Mouse (Mus musculus): ENCODE results near the gene Prss57. TPM values are rescaled to one million over a fixed set of nuclear protein-coding genes. Genes with fewer than 3 reads are reported as not detected.

The Prss57 gene
- polyA plus RNA-seq, 1 experiment from 2014 or later, result not detected

DNA sequence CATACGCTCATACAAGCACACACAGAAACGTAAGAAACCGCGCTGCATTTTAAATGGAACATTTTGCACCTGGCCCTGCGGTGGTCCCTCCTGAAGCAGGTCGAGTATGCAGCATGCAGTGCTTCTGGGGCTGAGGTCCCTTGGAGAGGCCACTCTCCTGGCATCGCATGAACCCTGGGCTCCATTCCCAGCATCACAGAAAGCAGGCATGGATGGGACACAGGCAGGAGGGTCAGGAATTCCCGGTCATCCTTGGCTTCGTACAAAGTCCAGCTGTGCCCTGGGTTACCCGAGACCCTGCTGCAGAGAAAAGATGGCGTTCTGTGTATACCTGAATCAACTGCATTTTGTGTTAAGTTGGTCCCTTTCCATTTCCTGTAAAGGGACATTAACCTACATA is 9.7 kb upstream of the Prss57 start:
- no peak overlapping the region for H3K9ac ChIP-seq
- ATAC-seq (ENCODE audit: insufficient read depth) (no peak), DNase-seq (no peak)
- H3K36me3 ChIP-seq (ENCODE audit: insufficient read depth), result no peaks in the 10 kb centered on the region
- no peak overlapping the region for H3K27ac ChIP-seq (ENCODE audit: low read depth)
- WGBS, result 73% methylated on average over 11 of the region's 11 CpGs
- TF ChIP-seq CTCF (IDR thresholded peaks at IDR 0.05; ENCODE audit: low read depth), result no peak
- peaks cover 13% of the 10 kb centered on the region for H3K4me1 ChIP-seq (ENCODE audit: insufficient read depth)
- no peaks in the 10 kb centered on the region for H3K27me3 ChIP-seq (ENCODE audit: insufficient read depth, low read length)
- H3K4me3 ChIP-seq (ENCODE audit: low read depth, low read length), result no peak overlapping the region
- no peaks in the 10 kb centered on the region for H3K9me3 ChIP-seq (ENCODE audit: low read depth, low read length)
- no peak overlapping the region for H3K4me2 ChIP-seq

DNA sequence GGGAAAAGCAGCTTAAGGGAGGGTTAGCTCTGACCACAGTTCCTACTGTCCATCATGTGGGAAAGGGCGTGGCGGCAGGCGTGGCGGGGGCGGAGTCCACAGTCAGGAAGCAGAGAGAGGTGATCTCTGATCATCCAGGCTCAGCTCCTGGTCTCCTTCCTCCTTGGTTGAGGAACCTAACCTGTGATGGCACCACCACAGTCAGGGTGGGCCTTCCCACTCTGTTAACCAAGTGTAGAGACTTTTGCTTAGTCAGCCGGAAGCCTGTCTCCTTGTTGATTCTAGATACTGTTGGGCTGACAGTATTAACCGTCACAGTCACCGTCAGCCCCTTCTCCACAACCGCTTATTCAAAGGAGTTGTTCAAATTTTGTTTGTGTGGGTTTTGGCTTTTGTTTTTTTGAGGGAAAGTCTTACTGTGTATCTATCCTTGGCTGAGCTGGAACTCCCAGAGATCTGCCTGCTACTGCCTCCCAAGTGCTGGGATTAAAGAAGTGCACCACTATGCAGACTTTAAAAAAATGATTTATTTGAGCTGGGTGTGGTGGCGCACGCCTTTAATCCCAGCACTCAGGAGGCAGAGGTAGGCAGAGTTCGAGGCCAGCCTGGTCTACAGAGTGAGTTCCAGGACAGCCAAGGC is 7.6 kb upstream of the Prss57 start:
- Histone ChIP-seq H3K36me3 (ENCODE audit: insufficient read depth) (no peaks in the 10 kb centered on the region), H3K4me1 (ENCODE audit: insufficient read depth) (peaks cover 20% of the 10 kb centered on the region), H3K9ac (no peak overlapping the region), H3K4me2 (no peak overlapping the region), H3K4me3 (ENCODE audit: low read depth, low read length) (no peak overlapping the region), H3K27me3 (ENCODE audit: insufficient read depth, low read length) (no peaks in the 10 kb centered on the region), H3K9me3 (ENCODE audit: low read depth, low read length) (no peaks in the 10 kb centered on the region), H3K27ac (ENCODE audit: low read depth) (no peak overlapping the region)
- ATAC-seq (ENCODE audit: insufficient read depth) (no peak), DNase-seq (no peak)
- 85% methylated on average over 12 of the region's 12 CpGs for WGBS
- TF ChIP-seq CTCF (IDR thresholded peaks at IDR 0.05; ENCODE audit: low read depth), result no peak

DNA sequence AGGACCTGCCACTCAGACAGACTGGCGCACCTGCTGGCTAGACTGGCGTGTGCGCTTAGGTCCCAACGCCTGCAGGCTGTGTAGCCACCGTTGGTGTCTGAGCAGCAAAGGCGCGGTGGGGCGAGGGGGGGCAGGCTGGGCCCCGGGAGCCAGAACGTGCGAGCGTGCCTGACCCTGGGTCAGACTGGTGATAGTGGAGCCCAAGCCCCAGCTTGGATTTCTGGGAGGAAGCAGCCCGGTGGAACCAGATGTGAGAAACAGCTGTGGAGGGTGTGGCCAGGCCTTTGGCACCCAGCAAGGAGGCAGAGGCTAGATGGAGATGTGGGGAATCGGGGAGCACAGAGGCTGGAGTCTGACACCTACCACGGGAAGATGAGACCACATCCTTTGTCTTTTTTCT is 6.6 kb upstream of the Prss57 start:
- no peak overlapping the region for H3K4me2 ChIP-seq
- H3K4me1 ChIP-seq (ENCODE audit: insufficient read depth), result peaks cover 11% of the 10 kb centered on the region
- no peak overlapping the region for H3K27ac ChIP-seq (ENCODE audit: low read depth)
- no peak for DNase-seq
- 43% methylated on average over 15 of the region's 15 CpGs for WGBS
- no peak for TF ChIP-seq CTCF (IDR thresholded peaks at IDR 0.05; ENCODE audit: low read depth)
- no peaks in the 10 kb centered on the region for H3K9me3 ChIP-seq (ENCODE audit: low read depth, low read length)
- no peak for ATAC-seq (ENCODE audit: insufficient read depth)
- H3K27me3 ChIP-seq (ENCODE audit: insufficient read depth, low read length), result no peaks in the 10 kb centered on the region
- H3K36me3 ChIP-seq (ENCODE audit: insufficient read depth), result no peaks in the 10 kb centered on the region
- no peak overlapping the region for H3K9ac ChIP-seq
- no peak overlapping the region for H3K4me3 ChIP-seq (ENCODE audit: low read depth, low read length)

DNA sequence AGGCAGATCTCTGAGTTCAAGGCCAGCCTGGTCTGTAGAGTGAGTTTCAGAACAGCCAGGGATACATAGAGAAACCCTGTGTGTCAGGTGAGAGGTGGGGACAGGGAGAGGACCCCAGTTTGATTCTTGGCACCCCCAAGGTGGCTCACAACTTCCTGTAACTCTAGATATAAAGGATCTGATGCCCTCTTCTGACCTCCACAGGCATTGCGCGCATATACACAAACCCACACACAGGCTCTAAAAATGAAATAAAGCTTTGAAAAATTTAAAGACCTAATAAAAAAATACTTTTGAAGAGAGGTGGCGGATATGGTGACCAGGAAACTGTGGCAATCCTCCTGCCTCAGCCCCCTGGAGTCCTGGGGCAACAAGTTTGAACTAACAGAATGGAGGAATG is 5.1 kb upstream of the Prss57 start:
- TF ChIP-seq CTCF (IDR thresholded peaks at IDR 0.05; ENCODE audit: low read depth), result no peak
- Histone ChIP-seq H3K36me3 (ENCODE audit: insufficient read depth) (no peaks in the 10 kb centered on the region), H3K9me3 (ENCODE audit: low read depth, low read length) (no peaks in the 10 kb centered on the region), H3K4me1 (ENCODE audit: insufficient read depth) (peaks cover 7% of the 10 kb centered on the region), H3K27ac (ENCODE audit: low read depth) (no peak overlapping the region), H3K4me2 (no peak overlapping the region), H3K27me3 (ENCODE audit: insufficient read depth, low read length) (no peaks in the 10 kb centered on the region), H3K4me3 (ENCODE audit: low read depth, low read length) (no peak overlapping the region), H3K9ac (no peak overlapping the region)
- WGBS, result 97% methylated on average over 3 of the region's 3 CpGs
- ATAC-seq (ENCODE audit: insufficient read depth) (no peak), DNase-seq (no peak)

DNA sequence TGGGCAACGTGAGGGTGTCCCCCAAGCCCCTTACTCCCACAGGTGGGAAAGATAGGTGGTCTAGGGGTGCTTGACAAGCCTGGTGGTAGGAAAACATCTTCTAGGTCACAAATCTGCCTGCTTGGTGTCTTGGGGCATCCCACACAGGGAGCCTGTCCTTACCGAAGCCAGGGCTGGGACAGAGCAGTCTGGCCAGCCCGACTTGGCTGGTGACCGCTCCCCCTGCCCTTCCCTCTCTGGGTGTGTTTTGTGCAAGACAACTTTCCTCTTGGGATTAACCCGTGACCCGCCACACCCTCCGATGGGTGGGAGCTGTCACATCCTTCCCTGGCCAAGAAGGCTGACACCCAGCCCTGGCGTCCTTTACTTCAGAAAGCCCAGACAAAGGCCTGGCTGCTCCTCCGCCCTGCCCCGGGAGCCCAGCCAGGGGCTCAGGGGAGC is 3.8 kb upstream of the Prss57 start:
- WGBS, result 9% methylated on average over 10 of the region's 10 CpGs
- H3K9ac ChIP-seq, result peak overlapping the region; percentile 88
- no peaks in the 10 kb centered on the region for H3K36me3 ChIP-seq (ENCODE audit: insufficient read depth)
- peaks cover 7% of the 10 kb centered on the region for H3K4me1 ChIP-seq (ENCODE audit: insufficient read depth)
- TF ChIP-seq CTCF (IDR thresholded peaks at IDR 0.05; ENCODE audit: low read depth), result no peak
- no peaks in the 10 kb centered on the region for H3K27me3 ChIP-seq (ENCODE audit: insufficient read depth, low read length)
- H3K27ac ChIP-seq (ENCODE audit: low read depth), result peak overlapping the region; percentile 80; the same call in 1 of the 2 replicates
- peak overlapping the region; percentile 95 for H3K4me2 ChIP-seq
- ATAC-seq (ENCODE audit: insufficient read depth) (peak; percentile 56; the same call in 1 of the 2 replicates), DNase-seq (peak; percentile 52)
- no peaks in the 10 kb centered on the region for H3K9me3 ChIP-seq (ENCODE audit: low read depth, low read length)
- peak overlapping the region; percentile 92 for H3K4me3 ChIP-seq (ENCODE audit: low read depth, low read length)

DNA sequence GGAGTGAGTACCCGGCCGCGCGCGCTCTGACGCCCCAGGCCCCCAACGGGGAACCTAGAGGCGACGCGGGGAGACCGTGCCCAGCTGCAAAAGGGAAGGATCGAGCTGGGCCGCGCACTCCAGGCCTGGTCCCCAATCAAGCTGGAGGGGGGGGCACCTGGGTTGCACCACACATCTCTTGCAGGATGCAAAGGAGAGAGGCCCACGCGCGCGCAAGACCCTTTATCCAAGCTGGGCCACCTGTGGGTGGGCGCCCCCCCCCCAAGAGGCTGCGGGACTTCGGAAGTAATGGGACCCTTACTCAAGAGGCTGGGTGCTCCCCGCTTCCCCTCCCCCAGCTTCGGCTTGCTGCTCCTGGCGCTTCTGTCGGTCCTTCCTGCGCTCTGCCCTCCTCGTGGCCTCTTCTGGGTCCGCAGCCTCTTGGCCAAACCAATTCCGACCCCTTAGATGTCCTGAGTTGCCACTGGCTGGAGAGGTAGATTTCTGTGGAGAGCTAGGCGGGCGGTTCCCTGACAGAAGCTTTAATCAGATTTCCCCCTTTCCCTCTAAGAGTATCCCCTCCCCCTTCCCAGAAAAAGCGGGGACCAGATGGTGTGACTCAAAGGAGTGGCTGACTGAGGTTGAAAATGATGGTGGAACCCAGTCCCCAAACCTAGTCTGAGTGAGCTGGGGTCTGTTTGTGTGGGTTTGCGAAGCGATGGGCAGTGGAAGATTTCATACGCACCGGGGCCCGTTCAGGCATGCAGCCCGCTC is 3.2 kb upstream of the Prss57 start:
- peak overlapping the region; percentile 92 for H3K4me3 ChIP-seq (ENCODE audit: low read depth, low read length)
- peak; percentile 60 for ATAC-seq (ENCODE audit: insufficient read depth)
- H3K9me3 ChIP-seq (ENCODE audit: low read depth, low read length), result no peaks in the 10 kb centered on the region
- H3K9ac ChIP-seq, result peak overlapping the region; percentile 88
- H3K36me3 ChIP-seq (ENCODE audit: insufficient read depth), result no peaks in the 10 kb centered on the region
- TF ChIP-seq CTCF (IDR thresholded peaks at IDR 0.05; ENCODE audit: low read depth), result no peak; the same call in 1 of the 2 replicates
- WGBS, result 1% methylated on average over 38 of the region's 38 CpGs
- peak overlapping the region; percentile 95 for H3K4me2 ChIP-seq
- DNase-seq, result peak; percentile 64
- H3K27ac ChIP-seq (ENCODE audit: low read depth), result peak overlapping the region; percentile 80; the same call in 1 of the 2 replicates
- peaks cover 7% of the 10 kb centered on the region for H3K4me1 ChIP-seq (ENCODE audit: insufficient read depth)
- H3K27me3 ChIP-seq (ENCODE audit: insufficient read depth, low read length), result no peaks in the 10 kb centered on the region

DNA sequence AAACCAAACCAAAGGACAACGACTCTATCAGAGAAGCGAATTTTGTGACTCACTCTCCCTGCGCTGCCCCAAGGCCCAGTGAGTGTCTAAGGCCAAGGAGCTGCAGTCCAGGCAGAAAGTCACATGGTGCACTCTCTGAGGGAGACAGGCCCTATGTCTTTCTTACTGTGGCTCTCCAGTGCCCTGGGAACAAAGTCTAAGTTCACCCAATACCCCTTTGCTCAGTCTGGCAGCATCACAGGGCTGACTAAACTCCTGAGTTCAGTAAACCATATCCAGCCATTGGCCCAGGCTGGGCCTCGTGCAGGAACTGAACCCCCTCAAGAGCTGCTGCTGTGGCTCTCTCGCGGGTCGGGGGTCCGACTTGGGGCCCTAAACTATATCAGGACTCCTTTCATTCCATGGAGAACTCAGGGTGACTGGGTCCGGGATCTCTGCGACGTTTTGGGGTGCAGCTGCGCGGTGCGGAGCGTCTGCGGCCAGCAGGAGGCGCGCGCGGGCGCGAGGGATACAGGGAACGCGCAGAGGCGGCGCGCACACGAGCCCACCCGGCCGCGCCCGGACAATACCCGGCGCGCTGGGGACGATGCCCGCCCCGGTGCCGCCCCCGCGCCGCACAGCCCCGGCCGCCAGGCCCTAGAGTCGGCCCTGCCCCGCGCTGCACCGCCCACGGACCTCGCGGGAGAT is 2.4 kb upstream of the Prss57 start, which contains the start of gene Palm:
Palm (plus strand) TSS at position 522 of the 687 bp plus-strand sequence.
- H3K4me1 ChIP-seq (ENCODE audit: insufficient read depth), result peaks cover 7% of the 10 kb centered on the region
- H3K4me3 ChIP-seq (ENCODE audit: low read depth, low read length), result peak within 1 kb of the TSS; percentile 92
- peak within 1 kb of the TSS; percentile 80; the same call in 1 of the 2 replicates for H3K27ac ChIP-seq (ENCODE audit: low read depth)
- H3K4me2 ChIP-seq, result peak within 1 kb of the TSS; percentile 95
- no peaks in the 10 kb centered on the region for H3K9me3 ChIP-seq (ENCODE audit: low read depth, low read length)
- H3K36me3 ChIP-seq (ENCODE audit: insufficient read depth), result no peaks in the 10 kb centered on the region
- DNase-seq (peak; percentile 91), ATAC-seq (ENCODE audit: insufficient read depth) (peak; percentile 64)
- no peaks in the 10 kb centered on the region for H3K27me3 ChIP-seq (ENCODE audit: insufficient read depth, low read length)
- H3K9ac ChIP-seq, result peak within 1 kb of the TSS; percentile 88
- peak; percentile 74 for TF ChIP-seq CTCF (IDR thresholded peaks at IDR 0.05; ENCODE audit: low read depth)
- WGBS, result 6% methylated on average over 48 of the region's 51 CpGs

Measured in lung, embryonic 14.5 days (tissue).